Mouse (Mus musculus): ENCODE data around the gene Tmem186. TPM values are rescaled to one million over a fixed set of nuclear protein-coding genes. Genes with fewer than 3 reads are reported as not detected.

Gene Tmem186
- total RNA-seq, 2 experiments from 2014 or later = 14.2 to 15.2 TPM

GRCm38 (mm10) chr16:8668386-8668785 is 30.9 kb upstream of the Tmem186 start:
- no peak for DNase-seq
- intact Hi-C loops (cut with DNase I) = no loop called here

- peak; percentile 57 to 61 for DNase-seq
- intact Hi-C loops (cut with DNase I) = no loop called here
Measured at GRCm38 (mm10) chr16:8667814-8668213, 30.3 kb upstream of the Tmem186 start.

- intact Hi-C loops (cut with DNase I) = no loop called here
- peak; percentile 48 to 65 for DNase-seq
Measured at GRCm38 (mm10) chr16:8667261-8667660, 29.7 kb upstream of the Tmem186 start.

- peak; percentile 72 to 73 for DNase-seq
- intact Hi-C loops (cut with DNase I) = no loop called here
Measured at GRCm38 (mm10) chr16:8666452-8666851, 28.9 kb upstream of the Tmem186 start.

GRCm38 (mm10) chr16:8665367-8665766 is 27.9 kb upstream of the Tmem186 start:
- DNase-seq = peak in 1 of 2 experiments; percentile 17
- intact Hi-C loops (cut with DNase I) = no loop called here

GRCm38 (mm10) chr16:8663606-8664539 is 26.4 kb upstream of the Tmem186 start:
- intact Hi-C loops (cut with DNase I) = no loop called here
- DNase-seq = peak in 1 of 2 experiments; percentile 38

- no peak for DNase-seq
Measured at GRCm38 (mm10) chr16:8663022-8663421, 25.5 kb upstream of the Tmem186 start.

GRCm38 (mm10) chr16:8658764-8659163 is 21.3 kb upstream of the Tmem186 start:
- DNase-seq = no peak
- intact Hi-C loops (cut with DNase I) = no loop called here

More at GRCm38 (mm10) chr16:8663022-8663421, 25.5 kb upstream of the Tmem186 start:
- intact Hi-C loops (cut with DNase I) = no loop called here

GRCm38 (mm10) chr16:8658349-8658748 is 20.8 kb upstream of the Tmem186 start:
- intact Hi-C loops (cut with DNase I) = no loop called here
- no peak for DNase-seq

GRCm38 (mm10) chr16:8656256-8656655 is 18.7 kb upstream of the Tmem186 start:
- intact Hi-C loops (cut with DNase I) = no loop called here
- DNase-seq = no peak

- intact Hi-C loops (cut with DNase I) = no loop called here
- no peak for DNase-seq
Measured at GRCm38 (mm10) chr16:8655599-8655998, 18.1 kb upstream of the Tmem186 start.

- intact Hi-C loops (cut with DNase I) = no loop called here
- DNase-seq = no peak
Measured at GRCm38 (mm10) chr16:8655108-8655507, 17.6 kb upstream of the Tmem186 start.

- intact Hi-C loops (cut with DNase I) = no loop called here
- DNase-seq = no peak
Measured at GRCm38 (mm10) chr16:8650007-8650406, 12.5 kb upstream of the Tmem186 start.

GRCm38 (mm10) chr16:8645546-8645945 is 8.0 kb upstream of the Tmem186 start:
- intact Hi-C loops (cut with DNase I) = loop anchor here (2.0 kb wide), 1 partner anchor 27 kb away; the partner anchor contains the start of gene Carhsp1
- no peak for DNase-seq

GRCm38 (mm10) chr16:8643855-8644254 is 6.3 kb upstream of the Tmem186 start:
- DNase-seq = peak; percentile 62 to 72
- intact Hi-C loops (cut with DNase I) = loop anchor here (2.0 to 5.0 kb wide), 3 partner anchors 29 to 149 kb away; partner anchors contain the start of gene Carhsp1

GRCm38 (mm10) chr16:8639466-8640191 is 2.1 kb upstream of the Tmem186 start:
- no peak for DNase-seq
- intact Hi-C loops (cut with DNase I) = loop anchor here (2.0 to 5.0 kb wide), 3 partner anchors 37 to 127 kb away; partner anchors contain the start of gene Abat

GRCm38 (mm10) chr16:8638131-8638530 is 619 bp upstream of the Tmem186 start:
- no peak for DNase-seq
- intact Hi-C loops (cut with DNase I) = loop anchor here (2.0 to 5.0 kb wide), 2 partner anchors 39 to 126 kb away; partner anchors contain the start of gene Abat

GRCm38 (mm10) chr16:8636867-8637216 is 670 bp downstream of the Tmem186 start:
- no peak for DNase-seq
- intact Hi-C loops (cut with DNase I) = loop anchor here (5.0 kb wide), 1 partner anchor 125 kb away; the partner anchor contains the start of gene Abat

- intact Hi-C loops (cut with DNase I) = no loop called here
Measured at GRCm38 (mm10) chr16:8631428-8631827, 6.1 kb downstream of the Tmem186 start.

GRCm38 (mm10) chr16:8630419-8630818 is 7.1 kb downstream of the Tmem186 start:
- DNase-seq = no peak
- intact Hi-C loops (cut with DNase I) = no loop called here

More at GRCm38 (mm10) chr16:8631428-8631827, 6.1 kb downstream of the Tmem186 start:
- DNase-seq = no peak

Measured in heart, postnatal 10 days (tissue).